Mouse (Mus musculus): ENCODE results near the gene Ivd.

- TF ChIP-seq GATA1 (IDR thresholded peaks at IDR 0.05; ENCODE audit: borderline replicate concordance, low read length) (no peak), FLI1 (IDR thresholded peaks at IDR 0.05; ENCODE audit: low read length) (no peak)
Measured at GRCm38 (mm10) chr2:118899306-118899705, 37.6 kb downstream of the Ivd start.

Data from megakaryocyte, embryonic 14.5 days (primary cell).